Mouse (Mus musculus): ENCODE results near the gene Ccdc103. TPM values are rescaled to one million over a fixed set of nuclear protein-coding genes. Genes with fewer than 3 reads are reported as not detected.
A peak's percentile ranks its signal among the peaks of the same experiment; 100 is the strongest.

Ccdc103 gene
- 2.2 and 2.7 TPM in 2 replicates for polyA plus RNA-seq (2015; fragmentation: Nextera tagmentation; extraction: Ambion mirVana)

DNA sequence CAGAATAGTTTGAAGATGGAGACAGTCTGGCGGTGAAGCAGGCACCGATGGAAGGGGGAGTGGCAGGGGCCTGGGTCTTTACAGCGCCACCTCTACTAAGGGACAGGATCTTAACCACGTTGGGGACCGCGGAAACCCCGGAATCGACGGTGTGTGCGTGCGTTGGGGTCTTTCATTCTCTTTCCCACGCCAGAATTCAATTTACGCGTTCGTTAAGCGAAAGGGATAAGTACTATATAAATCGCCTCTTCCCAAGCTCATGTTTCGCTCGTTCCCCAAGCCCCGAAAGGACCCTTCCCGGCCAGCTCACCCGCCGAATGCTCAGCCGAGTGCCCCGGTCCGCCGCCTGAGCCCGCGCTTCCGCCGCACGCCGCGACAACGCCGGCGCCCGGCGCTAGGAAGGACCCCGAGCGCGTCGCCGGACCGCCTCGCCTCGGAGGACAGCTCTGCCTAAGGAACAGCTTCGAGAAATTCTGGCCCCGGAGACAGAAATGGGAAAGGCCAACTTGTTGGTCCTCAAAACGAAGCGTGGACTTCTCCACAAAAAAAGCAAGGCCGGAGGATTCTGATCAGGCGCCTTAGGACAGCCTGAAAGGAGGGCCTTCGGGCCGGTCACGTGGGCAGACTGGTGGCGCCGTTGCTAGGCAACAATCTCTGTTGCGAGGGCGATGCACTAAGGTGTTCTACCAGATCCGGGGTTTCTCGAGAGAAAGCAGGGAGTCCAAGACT, at the start of gene Ccdc103, which contains the start of gene Eftud2:
TSS of gene Ccdc103 (plus strand) at position 620 of the 729 bp plus-strand sequence.
TSS of gene Eftud2 (minus strand) at position 401 of the 729 bp plus-strand sequence.
- ATAC-seq, result peak; percentile 95
- Histone ChIP-seq H3K4me2 (ENCODE audit: low read length) (peak within 1 kb of the TSS; percentile 65), H3K9ac (replicated peaks; ENCODE audit: low read depth, low read length) (peak within 1 kb of the TSS; percentile 69), H3K27ac (ENCODE audit: low read length) (peak within 1 kb of the TSS; percentile 89), H3K27me3 (replicated peaks; ENCODE audit: control insufficient read depth, insufficient read depth, low read length) (no peaks in the 10 kb centered on the region), H3K9me3 (ENCODE audit: control insufficient read depth, low read length) (no peaks in the 10 kb centered on the region), H3K4me3 (replicated peaks; ENCODE audit: low read length) (peak within 1 kb of the TSS; percentile 59), H3K36me3 (ENCODE audit: control insufficient read depth, insufficient read depth) (peaks cover 12% of the 10 kb centered on the region), H3K4me1 (replicated peaks; ENCODE audit: control insufficient read depth, insufficient read depth, low read length) (peaks cover 19% of the 10 kb centered on the region)
- under 1% methylated on average over 62 of the region's 62 CpGs for WGBS

DNA sequence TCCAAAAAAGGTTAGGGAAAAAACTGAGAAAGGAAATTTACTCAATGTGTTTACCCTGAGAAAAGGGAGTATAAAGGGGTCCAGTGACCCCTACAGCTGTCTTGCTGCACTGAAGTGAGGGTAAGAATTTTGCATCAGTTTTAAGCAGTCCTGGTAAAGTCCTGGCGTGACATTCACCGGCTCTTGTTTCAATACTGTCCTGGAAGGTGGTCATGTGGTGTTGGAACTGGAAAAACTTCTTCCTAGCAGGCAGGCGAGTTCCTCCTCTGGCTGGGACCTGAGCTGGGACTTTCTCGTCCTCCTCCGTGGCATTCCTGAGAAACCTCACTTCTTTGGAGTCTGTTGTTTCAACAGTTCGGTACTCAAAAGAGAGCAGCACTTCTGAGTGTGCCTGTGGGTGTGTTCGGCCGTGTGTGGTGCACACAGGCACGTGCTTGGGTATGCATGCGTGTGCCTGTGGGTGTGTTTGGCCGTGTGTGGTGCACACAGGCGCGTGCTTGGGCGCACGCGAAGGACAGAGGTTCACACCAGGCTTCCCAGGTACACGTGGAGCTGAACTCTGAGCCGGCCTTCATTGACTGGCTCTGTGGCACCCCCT, 48.2 kb upstream of the Ccdc103 start:
- Histone ChIP-seq H3K36me3 (ENCODE audit: control insufficient read depth, insufficient read depth) (peaks cover 5% of the 10 kb centered on the region; the same call in 1 of the 2 replicates), H3K4me2 (ENCODE audit: low read length) (no peak overlapping the region), H3K9me3 (ENCODE audit: control insufficient read depth, low read length) (no peaks in the 10 kb centered on the region), H3K27ac (ENCODE audit: low read length) (no peak overlapping the region), H3K27me3 (replicated peaks; ENCODE audit: control insufficient read depth, insufficient read depth, low read length) (no peaks in the 10 kb centered on the region), H3K4me3 (replicated peaks; ENCODE audit: low read length) (no peak overlapping the region), H3K9ac (replicated peaks; ENCODE audit: low read depth, low read length) (no peak overlapping the region), H3K4me1 (replicated peaks; ENCODE audit: control insufficient read depth, insufficient read depth, low read length) (no peaks in the 10 kb centered on the region)
- ATAC-seq, result no peak
- 68% methylated on average over 18 of the region's 18 CpGs for WGBS

DNA sequence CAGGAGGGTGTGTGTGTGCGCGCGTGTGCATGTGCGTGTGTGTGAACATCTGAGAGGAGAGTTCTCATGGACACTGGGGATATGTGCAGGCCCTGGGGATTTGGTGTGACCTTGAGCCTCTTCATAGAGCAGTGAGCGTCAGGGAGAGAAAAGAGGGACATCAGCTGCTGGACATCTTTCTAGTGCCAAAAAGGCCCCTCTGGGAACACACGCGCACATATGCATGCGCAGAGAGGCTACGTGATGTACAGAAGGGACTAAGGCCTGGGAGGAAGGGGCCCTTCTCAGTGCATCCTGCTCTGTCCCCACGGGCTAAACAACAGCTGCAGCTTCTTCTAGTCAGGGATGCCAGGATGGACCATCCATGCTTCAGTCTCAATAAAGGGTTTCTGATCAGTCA, 46.8 kb upstream of the Ccdc103 start:
- H3K27ac ChIP-seq (ENCODE audit: low read length), result no peak overlapping the region
- WGBS, result 86% methylated on average over 10 of the region's 10 CpGs
- no peaks in the 10 kb centered on the region for H3K27me3 ChIP-seq (replicated peaks; ENCODE audit: control insufficient read depth, insufficient read depth, low read length)
- H3K4me1 ChIP-seq (replicated peaks; ENCODE audit: control insufficient read depth, insufficient read depth, low read length), result no peaks in the 10 kb centered on the region
- H3K9me3 ChIP-seq (ENCODE audit: control insufficient read depth, low read length), result no peaks in the 10 kb centered on the region
- no peak overlapping the region for H3K4me2 ChIP-seq (ENCODE audit: low read length)
- no peak overlapping the region for H3K4me3 ChIP-seq (replicated peaks; ENCODE audit: low read length)
- ATAC-seq, result no peak
- H3K9ac ChIP-seq (replicated peaks; ENCODE audit: low read depth, low read length), result no peak overlapping the region
- peaks cover 7% of the 10 kb centered on the region; the same call in 1 of the 2 replicates for H3K36me3 ChIP-seq (ENCODE audit: control insufficient read depth, insufficient read depth)

DNA sequence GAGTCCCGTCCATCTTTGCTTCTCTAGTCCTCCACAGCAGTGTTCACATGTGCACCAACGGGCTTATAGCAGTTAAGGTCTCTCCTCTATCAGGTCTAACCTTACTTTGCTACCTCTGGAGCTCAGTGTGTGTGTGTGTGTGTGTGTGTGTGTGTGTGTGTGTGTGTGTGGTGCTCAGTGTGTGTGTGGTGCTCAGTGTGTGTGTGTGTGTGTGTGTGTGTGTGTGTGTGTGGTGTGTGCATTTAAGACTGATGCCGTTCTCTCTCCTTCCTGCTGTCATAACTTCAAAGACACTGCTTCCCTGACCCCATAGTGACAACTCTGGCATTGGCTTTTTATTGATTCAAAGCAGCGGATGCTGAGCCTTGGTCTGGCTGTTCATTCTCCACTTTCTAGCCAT, 45.5 kb upstream of the Ccdc103 start, which contains the start of gene Higd1b:
TSS of gene Higd1b (plus strand) at position 301 of the 400 bp plus-strand sequence.
- no peak within 1 kb of the TSS for H3K27ac ChIP-seq (ENCODE audit: low read length)

DNA sequence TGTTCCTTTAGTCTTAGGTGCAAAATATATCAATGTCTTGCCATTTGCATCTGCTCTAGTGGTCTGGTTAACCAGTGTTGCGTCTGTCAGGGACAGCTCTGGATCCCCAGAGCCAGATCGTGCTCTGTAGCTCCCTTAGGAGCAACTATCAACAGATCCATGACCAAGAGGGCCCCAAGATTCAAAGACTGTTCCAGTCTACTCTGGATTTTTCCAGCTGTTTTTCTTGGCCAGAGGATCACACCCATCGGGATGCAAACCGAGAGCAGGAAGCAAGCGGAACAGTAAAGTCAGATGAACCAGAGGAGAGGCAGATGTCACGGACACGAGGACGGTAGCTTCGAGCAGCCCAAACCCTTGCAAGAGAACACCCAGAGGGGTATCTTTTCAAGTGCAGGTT, 44.9 kb upstream of the Ccdc103 start:
- H3K9me3 ChIP-seq (ENCODE audit: control insufficient read depth, low read length), result no peaks in the 10 kb centered on the region
- no peak overlapping the region for H3K4me3 ChIP-seq (replicated peaks; ENCODE audit: low read length)
- no peaks in the 10 kb centered on the region for H3K27me3 ChIP-seq (replicated peaks; ENCODE audit: control insufficient read depth, insufficient read depth, low read length)
- H3K4me2 ChIP-seq (ENCODE audit: low read length), result no peak overlapping the region
- peaks cover 13% of the 10 kb centered on the region for H3K36me3 ChIP-seq (ENCODE audit: control insufficient read depth, insufficient read depth)
- no peaks in the 10 kb centered on the region for H3K4me1 ChIP-seq (replicated peaks; ENCODE audit: control insufficient read depth, insufficient read depth, low read length)
- 91% methylated on average over 9 of the region's 9 CpGs for WGBS
- no peak for ATAC-seq
- H3K27ac ChIP-seq (ENCODE audit: low read length), result no peak overlapping the region
- no peak overlapping the region for H3K9ac ChIP-seq (replicated peaks; ENCODE audit: low read depth, low read length)

More for the DNA sequence above, 45.5 kb upstream of the Ccdc103 start, which contains the start of gene Higd1b:
- H3K4me3 ChIP-seq (replicated peaks; ENCODE audit: low read length), result no peak within 1 kb of the TSS
- 79% methylated on average over 4 of the region's 4 CpGs for WGBS
- H3K27me3 ChIP-seq (replicated peaks; ENCODE audit: control insufficient read depth, insufficient read depth, low read length), result no peaks in the 10 kb centered on the region
- H3K4me1 ChIP-seq (replicated peaks; ENCODE audit: control insufficient read depth, insufficient read depth, low read length), result no peaks in the 10 kb centered on the region
- H3K4me2 ChIP-seq (ENCODE audit: low read length), result no peak within 1 kb of the TSS
- ATAC-seq, result no peak
- H3K9ac ChIP-seq (replicated peaks; ENCODE audit: low read depth, low read length), result no peak within 1 kb of the TSS
- H3K36me3 ChIP-seq (ENCODE audit: control insufficient read depth, insufficient read depth), result peaks cover 9% of the 10 kb centered on the region; the same call in 1 of the 2 replicates
- no peaks in the 10 kb centered on the region for H3K9me3 ChIP-seq (ENCODE audit: control insufficient read depth, low read length)

DNA sequence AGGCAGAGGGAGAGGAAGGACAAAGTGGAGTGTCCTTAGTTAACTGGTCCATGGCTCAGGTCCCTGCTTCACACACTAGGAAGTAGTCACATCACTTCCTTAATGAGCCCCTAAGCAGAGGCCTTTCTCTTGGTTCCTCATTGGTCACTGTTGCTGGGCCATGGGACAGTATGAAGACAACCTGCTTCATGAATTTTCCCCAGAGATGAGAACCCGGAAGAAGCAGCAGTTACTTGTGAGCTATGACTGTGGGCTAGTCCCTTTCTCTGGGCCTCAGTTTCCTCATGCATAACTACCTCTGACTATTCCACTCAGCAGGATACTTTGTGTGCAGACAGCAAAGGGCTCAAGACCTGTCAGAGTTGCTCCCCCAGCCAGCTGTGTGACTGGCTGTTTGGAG, 43.6 kb upstream of the Ccdc103 start:
- peaks cover 21% of the 10 kb centered on the region for H3K36me3 ChIP-seq (ENCODE audit: control insufficient read depth, insufficient read depth)

DNA sequence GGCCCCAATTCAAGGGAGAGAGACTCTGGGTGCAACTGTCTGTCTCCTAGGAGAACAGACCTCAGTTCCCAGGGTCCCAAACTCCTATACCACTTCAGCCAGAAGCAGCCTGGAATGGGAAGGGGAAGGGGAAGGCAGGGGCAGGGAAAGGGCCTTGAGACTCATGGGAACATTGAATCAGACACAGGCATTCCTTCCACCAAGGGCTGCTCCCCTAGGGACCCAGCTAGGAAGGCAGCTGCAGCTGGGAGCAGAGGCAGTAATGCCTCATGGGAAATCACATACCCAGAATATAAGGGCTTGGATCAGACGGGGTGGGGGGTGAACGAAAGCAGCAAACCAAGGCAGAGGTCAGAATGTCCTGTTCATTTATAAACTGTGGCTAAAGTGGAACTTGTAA, 42.9 kb upstream of the Ccdc103 start:
- Histone ChIP-seq H3K36me3 (ENCODE audit: control insufficient read depth, insufficient read depth) (peaks cover 23% of the 10 kb centered on the region), H3K4me3 (replicated peaks; ENCODE audit: low read length) (no peak overlapping the region), H3K27me3 (replicated peaks; ENCODE audit: control insufficient read depth, insufficient read depth, low read length) (no peaks in the 10 kb centered on the region), H3K9me3 (ENCODE audit: control insufficient read depth, low read length) (no peaks in the 10 kb centered on the region), H3K27ac (ENCODE audit: low read length) (no peak overlapping the region), H3K4me2 (ENCODE audit: low read length) (no peak overlapping the region), H3K9ac (replicated peaks; ENCODE audit: low read depth, low read length) (no peak overlapping the region), H3K4me1 (replicated peaks; ENCODE audit: control insufficient read depth, insufficient read depth, low read length) (no peaks in the 10 kb centered on the region)
- no peak for ATAC-seq
- 89% methylated on average over 2 of the region's 2 CpGs for WGBS

More for the DNA sequence above, 43.6 kb upstream of the Ccdc103 start:
- no peaks in the 10 kb centered on the region for H3K9me3 ChIP-seq (ENCODE audit: control insufficient read depth, low read length)
- no peak overlapping the region for H3K27ac ChIP-seq (ENCODE audit: low read length)
- no peaks in the 10 kb centered on the region for H3K27me3 ChIP-seq (replicated peaks; ENCODE audit: control insufficient read depth, insufficient read depth, low read length)
- no peak for ATAC-seq
- no peak overlapping the region for H3K4me3 ChIP-seq (replicated peaks; ENCODE audit: low read length)
- H3K4me1 ChIP-seq (replicated peaks; ENCODE audit: control insufficient read depth, insufficient read depth, low read length), result no peaks in the 10 kb centered on the region
- WGBS, result 100% methylated on average over 1 of the region's 1 CpGs
- no peak overlapping the region for H3K4me2 ChIP-seq (ENCODE audit: low read length)
- H3K9ac ChIP-seq (replicated peaks; ENCODE audit: low read depth, low read length), result no peak overlapping the region

DNA sequence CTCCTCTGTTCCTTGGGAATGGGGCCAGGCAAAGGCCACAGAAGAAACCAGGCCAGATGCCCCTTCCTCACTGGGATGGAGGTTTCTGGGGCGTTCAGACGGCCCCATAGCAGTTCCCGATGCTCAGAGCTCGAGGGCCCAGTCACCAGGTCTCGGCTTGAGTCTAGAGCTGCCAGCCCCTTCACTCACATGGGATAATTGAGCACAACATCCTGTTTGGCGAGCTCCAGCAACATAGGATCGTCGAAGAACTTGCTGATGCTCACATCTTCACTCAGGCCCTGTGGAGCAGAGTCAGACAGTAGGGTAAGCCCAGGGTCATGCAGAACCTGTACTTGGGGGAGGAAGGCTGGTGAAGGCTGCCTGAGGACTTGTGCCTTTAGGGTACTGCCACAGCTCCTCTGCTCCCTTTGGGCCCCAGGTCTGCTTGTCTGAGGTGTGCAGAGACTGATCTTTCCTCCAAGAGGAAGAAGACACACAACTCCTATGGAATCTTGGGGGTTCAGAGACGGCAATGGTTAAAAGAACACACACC, 42.3 kb upstream of the Ccdc103 start:
- H3K27me3 ChIP-seq (replicated peaks; ENCODE audit: control insufficient read depth, insufficient read depth, low read length), result no peaks in the 10 kb centered on the region
- peaks cover 26% of the 10 kb centered on the region for H3K36me3 ChIP-seq (ENCODE audit: control insufficient read depth, insufficient read depth)
- no peak overlapping the region for H3K4me2 ChIP-seq (ENCODE audit: low read length)
- H3K9ac ChIP-seq (replicated peaks; ENCODE audit: low read depth, low read length), result no peak overlapping the region
- no peaks in the 10 kb centered on the region for H3K4me1 ChIP-seq (replicated peaks; ENCODE audit: control insufficient read depth, insufficient read depth, low read length)
- no peak overlapping the region for H3K4me3 ChIP-seq (replicated peaks; ENCODE audit: low read length)
- WGBS, result 86% methylated on average over 9 of the region's 9 CpGs
- no peaks in the 10 kb centered on the region for H3K9me3 ChIP-seq (ENCODE audit: control insufficient read depth, low read length)
- no peak overlapping the region for H3K27ac ChIP-seq (ENCODE audit: low read length)
- ATAC-seq, result no peak

DNA sequence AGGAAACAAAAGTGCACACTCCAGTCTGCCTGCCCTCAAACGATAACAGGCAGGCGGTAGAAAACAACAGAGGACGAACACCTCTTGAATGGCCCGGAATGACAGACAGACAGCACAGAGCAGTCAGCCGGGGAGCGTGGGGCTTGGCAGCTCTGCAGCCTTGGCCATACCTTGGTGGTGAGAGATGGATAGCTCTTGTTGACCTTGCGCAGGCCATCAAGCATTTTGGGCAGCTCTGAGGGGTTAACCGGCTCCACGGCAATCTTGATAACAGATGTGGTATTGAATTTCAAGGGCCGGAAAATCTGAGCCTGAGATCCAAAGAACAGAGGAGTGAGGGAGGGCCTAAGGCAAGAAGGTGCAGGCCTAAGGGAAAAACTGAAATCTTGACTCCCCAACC, 35.1 kb upstream of the Ccdc103 start:
- Histone ChIP-seq H3K27me3 (replicated peaks; ENCODE audit: control insufficient read depth, insufficient read depth, low read length) (no peaks in the 10 kb centered on the region), H3K4me3 (replicated peaks; ENCODE audit: low read length) (no peak overlapping the region), H3K36me3 (ENCODE audit: control insufficient read depth, insufficient read depth) (peaks cover 63% of the 10 kb centered on the region), H3K27ac (ENCODE audit: low read length) (no peak overlapping the region), H3K9me3 (ENCODE audit: control insufficient read depth, low read length) (no peaks in the 10 kb centered on the region), H3K4me2 (ENCODE audit: low read length) (no peak overlapping the region), H3K4me1 (replicated peaks; ENCODE audit: control insufficient read depth, insufficient read depth, low read length) (no peaks in the 10 kb centered on the region), H3K9ac (replicated peaks; ENCODE audit: low read depth, low read length) (no peak overlapping the region)
- WGBS, result 94% methylated on average over 10 of the region's 10 CpGs
- ATAC-seq, result no peak

Data from forebrain, embryonic 16.5 days (tissue).